Mouse (Mus musculus): ENCODE results near the gene Mks1. TPM values are rescaled to one million over a fixed set of nuclear protein-coding genes. Genes with fewer than 3 reads are reported as not detected.

The Mks1 gene
- polyA plus RNA-seq, 1 experiment from 2014 or later = 17.0 TPM

DNA sequence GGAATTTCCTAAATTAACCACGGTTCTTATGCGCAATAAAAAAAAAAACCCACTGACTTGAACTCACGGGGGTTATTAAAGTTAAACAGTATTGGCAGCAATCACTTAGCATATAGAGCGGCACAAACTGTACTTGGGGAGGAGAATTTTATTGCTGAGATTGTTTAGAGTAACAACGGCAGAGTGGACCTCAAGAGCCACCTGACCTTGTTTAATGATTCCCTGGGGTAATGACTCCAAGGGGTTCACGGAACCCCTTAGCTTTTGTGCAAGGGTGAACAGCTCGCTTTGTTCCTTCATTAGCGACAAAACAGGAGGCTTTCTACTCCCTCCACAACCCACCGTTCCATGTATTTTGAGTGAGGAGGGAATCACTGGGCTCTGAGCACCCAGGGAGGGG is 26.8 kb downstream of the Mks1 start:
- H3K27ac ChIP-seq = no peak overlapping the region
- WGBS = 72% methylated on average over 9 of the region's 9 CpGs
- no peaks in the 10 kb centered on the region for H3K27me3 ChIP-seq
- no peak overlapping the region for H3K4me3 ChIP-seq
- H3K36me3 ChIP-seq = no peaks in the 10 kb centered on the region
- H3K9ac ChIP-seq = no peak overlapping the region
- H3K9me3 ChIP-seq = no peaks in the 10 kb centered on the region
- ATAC-seq (ENCODE audit: insufficient number of reproducible peaks, insufficient read depth, low FRiP score, low TSS enrichment, low read depth) = no peak
- no peak overlapping the region for H3K4me2 ChIP-seq
- H3K4me1 ChIP-seq = no peaks in the 10 kb centered on the region

DNA sequence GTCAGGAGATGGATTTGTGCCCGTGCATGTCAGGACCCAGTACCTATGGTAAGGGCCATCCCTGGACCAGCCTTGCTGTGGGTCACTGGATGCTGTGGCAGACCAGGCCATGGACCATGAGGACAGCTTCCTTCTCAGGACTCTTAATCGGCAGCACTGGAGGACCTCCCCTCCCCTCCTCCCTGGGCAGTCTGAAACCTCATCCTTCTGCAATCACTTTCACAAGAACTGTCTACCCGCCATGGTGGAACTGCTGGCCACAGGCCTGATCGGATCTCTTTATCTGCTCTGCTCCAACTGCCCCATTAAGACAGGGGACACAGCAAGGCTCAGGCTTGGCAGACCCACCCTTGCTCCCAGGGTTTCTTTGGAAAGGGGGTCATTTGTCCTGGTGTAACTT is 28.7 kb downstream of the Mks1 start:
- H3K9me3 ChIP-seq = no peaks in the 10 kb centered on the region
- WGBS = 61% methylated on average over 4 of the region's 4 CpGs
- ATAC-seq (ENCODE audit: insufficient number of reproducible peaks, insufficient read depth, low FRiP score, low TSS enrichment, low read depth) = no peak
- no peaks in the 10 kb centered on the region for H3K4me1 ChIP-seq
- no peak overlapping the region for H3K4me2 ChIP-seq
- H3K4me3 ChIP-seq = no peak overlapping the region
- no peaks in the 10 kb centered on the region for H3K36me3 ChIP-seq
- no peaks in the 10 kb centered on the region for H3K27me3 ChIP-seq
- no peak overlapping the region for H3K9ac ChIP-seq
- no peak overlapping the region for H3K27ac ChIP-seq

GRCm38 (mm10) chr11:87883493-87883892 is 30.5 kb downstream of the Mks1 start:
- H3K4me2 ChIP-seq = no peak overlapping the region
- no peak overlapping the region for H3K27ac ChIP-seq
- H3K9me3 ChIP-seq = no peaks in the 10 kb centered on the region
- H3K4me1 ChIP-seq = no peaks in the 10 kb centered on the region
- H3K27me3 ChIP-seq = no peaks in the 10 kb centered on the region; the same call in 1 of the 2 replicates
- H3K36me3 ChIP-seq = no peaks in the 10 kb centered on the region
- no peak for ATAC-seq (ENCODE audit: insufficient number of reproducible peaks, insufficient read depth, low FRiP score, low TSS enrichment, low read depth)
- no peak overlapping the region for H3K9ac ChIP-seq
- WGBS = 43% methylated on average over 5 of the region's 5 CpGs
- no peak overlapping the region for H3K4me3 ChIP-seq

- H3K4me2 ChIP-seq = no peak overlapping the region
- no peak overlapping the region for H3K4me3 ChIP-seq
- ATAC-seq (ENCODE audit: insufficient number of reproducible peaks, insufficient read depth, low FRiP score, low TSS enrichment, low read depth) = no peak
- no peaks in the 10 kb centered on the region for H3K4me1 ChIP-seq
- H3K27me3 ChIP-seq = no peaks in the 10 kb centered on the region; the same call in 1 of the 2 replicates
- no peaks in the 10 kb centered on the region for H3K36me3 ChIP-seq
- no peak overlapping the region for H3K9ac ChIP-seq
- no peak overlapping the region for H3K27ac ChIP-seq
- H3K9me3 ChIP-seq = no peaks in the 10 kb centered on the region
- 67% methylated on average over 5 of the region's 5 CpGs for WGBS
Observed at GRCm38 (mm10) chr11:87884856-87885255, 31.8 kb downstream of the Mks1 start.

- H3K4me2 ChIP-seq = no peak within 1 kb of the TSS
- 89% methylated on average over 6 of the region's 6 CpGs for WGBS
Observed at GRCm38 (mm10) chr11:87892168-87892567, 39.2 kb downstream of the Mks1 start, which contains the start of gene Olfr462. Gene Olfr462 (minus strand): TSS chr11:87892268.

GRCm38 (mm10) chr11:87897287-87897686 is 44.3 kb downstream of the Mks1 start, which contains the start of gene Olfr463:
Gene Olfr463 (minus strand): TSS chr11:87897387.
- Histone ChIP-seq H3K4me1 (no peaks in the 10 kb centered on the region), H3K4me2 (no peak within 1 kb of the TSS), H3K9me3 (no peaks in the 10 kb centered on the region), H3K9ac (no peak within 1 kb of the TSS), H3K27me3 (no peaks in the 10 kb centered on the region), H3K36me3 (no peaks in the 10 kb centered on the region), H3K27ac (no peak within 1 kb of the TSS), H3K4me3 (no peak within 1 kb of the TSS)
- ATAC-seq (ENCODE audit: insufficient number of reproducible peaks, insufficient read depth, low FRiP score, low TSS enrichment, low read depth) = no peak

More at GRCm38 (mm10) chr11:87892168-87892567, 39.2 kb downstream of the Mks1 start, which contains the start of gene Olfr462:
- no peak within 1 kb of the TSS for H3K9ac ChIP-seq
- no peaks in the 10 kb centered on the region for H3K36me3 ChIP-seq
- H3K4me3 ChIP-seq = no peak within 1 kb of the TSS
- H3K9me3 ChIP-seq = no peaks in the 10 kb centered on the region
- no peaks in the 10 kb centered on the region for H3K4me1 ChIP-seq
- H3K27me3 ChIP-seq = no peaks in the 10 kb centered on the region; the same call in 1 of the 2 replicates
- ATAC-seq (ENCODE audit: insufficient number of reproducible peaks, insufficient read depth, low FRiP score, low TSS enrichment, low read depth) = no peak
- H3K27ac ChIP-seq = no peak within 1 kb of the TSS

- Histone ChIP-seq H3K4me3 (no peak overlapping the region), H3K36me3 (no peaks in the 10 kb centered on the region)
- ATAC-seq (ENCODE audit: insufficient number of reproducible peaks, insufficient read depth, low FRiP score, low TSS enrichment, low read depth) = no peak
Observed at GRCm38 (mm10) chr11:87904331-87904730, 51.3 kb downstream of the Mks1 start.

More at GRCm38 (mm10) chr11:87904331-87904730, 51.3 kb downstream of the Mks1 start:
- Histone ChIP-seq H3K4me2 (no peak overlapping the region), H3K9ac (no peak overlapping the region), H3K27ac (no peak overlapping the region), H3K27me3 (no peaks in the 10 kb centered on the region), H3K9me3 (no peaks in the 10 kb centered on the region), H3K4me1 (no peaks in the 10 kb centered on the region)
- 73% methylated on average over 3 of the region's 3 CpGs for WGBS

Other genes starting within 250 kb of the Mks1 start
- gene Hsf5, start 236.1 kb upstream of the Mks1 start, polyA plus RNA-seq (2015; fragmentation: Nextera tagmentation; extraction: Ambion mirVana) = 0.23 and 0.25 TPM in 2 replicates
- 7.1 and 8.7 TPM in 2 replicates for gene Rnf43, start 190.5 kb upstream of the Mks1 start, polyA plus RNA-seq (2015; fragmentation: Nextera tagmentation; extraction: Ambion mirVana)
- gene Supt4a, start 115.7 kb upstream of the Mks1 start, polyA plus RNA-seq (2015; fragmentation: Nextera tagmentation; extraction: Ambion mirVana) = 163 and 172 TPM in 2 replicates
- 4.9 and 5.3 TPM in 2 replicates for gene Tspoap1, start 92.7 kb upstream of the Mks1 start, polyA plus RNA-seq (2015; fragmentation: Nextera tagmentation; extraction: Ambion mirVana)
- gene Mpo, start 59.6 kb upstream of the Mks1 start, polyA plus RNA-seq (2015; fragmentation: Nextera tagmentation; extraction: Ambion mirVana) = 1.9 and 6.1 TPM in 2 replicates
- gene Lpo, start 24.9 kb upstream of the Mks1 start, polyA plus RNA-seq (2015; fragmentation: Nextera tagmentation; extraction: Ambion mirVana) = 0.08 and 0.11 TPM in 2 replicates
- gene Epx, start 22.3 kb downstream of the Mks1 start, polyA plus RNA-seq (2015; fragmentation: Nextera tagmentation; extraction: Ambion mirVana) = 0.15 and 0.34 TPM in 2 replicates
- not detected in 2 replicates for gene Olfr462, start 39.1 kb downstream of the Mks1 start, polyA plus RNA-seq (2015; fragmentation: Nextera tagmentation; extraction: Ambion mirVana)
- not detected in 2 replicates for gene Olfr463, start 44.2 kb downstream of the Mks1 start, polyA plus RNA-seq (2015; fragmentation: Nextera tagmentation; extraction: Ambion mirVana)
- not detected in 2 replicates for gene Olfr464, start 67.8 kb downstream of the Mks1 start, polyA plus RNA-seq (2015; fragmentation: Nextera tagmentation; extraction: Ambion mirVana)
- 20.8 and 23.3 TPM in 2 replicates for gene Dynll2, start 134.3 kb downstream of the Mks1 start, polyA plus RNA-seq (2015; fragmentation: Nextera tagmentation; extraction: Ambion mirVana)
- gene Srsf1, start 194.2 kb downstream of the Mks1 start, polyA plus RNA-seq (2015; fragmentation: Nextera tagmentation; extraction: Ambion mirVana) = 374 and 398 TPM in 2 replicates
- gene Vezf1, start 215.1 kb downstream of the Mks1 start, polyA plus RNA-seq (2015; fragmentation: Nextera tagmentation; extraction: Ambion mirVana) = 43.1 and 47.0 TPM in 2 replicates
- gene Cuedc1, start 244.8 kb downstream of the Mks1 start, polyA plus RNA-seq (2015; fragmentation: Nextera tagmentation; extraction: Ambion mirVana) = 34.9 and 40.3 TPM in 2 replicates

Data from embryonic facial prominence, embryonic 13.5 days (tissue).